Mouse (Mus musculus) right cerebral cortex, postnatal 10 days (tissue): ENCODE results near the gene Wwox.

Experiments used
- DNase-seq, 2 experiments: peaks; one replicate each; pipeline ENCODE4 v3.0.0; 2021; ENCODE audit warnings: low spot score in 2 of 2

The Wwox gene

DNA sequence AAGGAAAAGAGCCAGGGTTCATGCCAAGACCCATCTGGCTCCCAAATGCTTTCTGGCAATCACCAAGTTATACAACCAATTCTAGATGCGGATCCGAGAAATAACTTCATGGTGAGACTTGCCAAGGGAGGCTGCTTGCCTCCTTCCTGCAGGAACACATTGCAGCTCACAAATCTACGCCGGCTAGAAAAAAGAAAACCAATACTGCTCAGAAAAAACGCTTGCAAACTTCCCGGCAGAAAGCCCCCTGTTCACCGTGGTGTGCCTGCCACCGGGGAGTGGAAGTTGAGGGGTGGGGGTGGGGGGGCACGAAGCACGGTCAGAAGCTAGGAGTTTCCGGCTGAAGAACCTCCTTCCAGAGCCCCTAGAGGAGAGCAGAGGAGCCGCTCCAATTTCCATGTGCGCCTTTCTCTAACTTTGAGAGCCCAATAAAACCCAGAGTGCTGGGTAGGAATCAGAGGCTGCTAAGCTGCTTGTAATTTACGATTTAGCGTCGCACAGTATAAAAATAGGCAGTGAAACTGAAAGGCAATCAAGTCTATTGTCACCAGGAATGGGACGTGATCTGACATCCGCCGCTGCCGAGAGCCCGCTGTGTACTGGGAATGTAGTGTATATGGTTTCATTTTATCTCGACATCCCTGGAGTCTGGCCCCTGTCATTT, 720.4 kb downstream of the Wwox start:
- DNase-seq: peak; percentile 52 to 57

DNA sequence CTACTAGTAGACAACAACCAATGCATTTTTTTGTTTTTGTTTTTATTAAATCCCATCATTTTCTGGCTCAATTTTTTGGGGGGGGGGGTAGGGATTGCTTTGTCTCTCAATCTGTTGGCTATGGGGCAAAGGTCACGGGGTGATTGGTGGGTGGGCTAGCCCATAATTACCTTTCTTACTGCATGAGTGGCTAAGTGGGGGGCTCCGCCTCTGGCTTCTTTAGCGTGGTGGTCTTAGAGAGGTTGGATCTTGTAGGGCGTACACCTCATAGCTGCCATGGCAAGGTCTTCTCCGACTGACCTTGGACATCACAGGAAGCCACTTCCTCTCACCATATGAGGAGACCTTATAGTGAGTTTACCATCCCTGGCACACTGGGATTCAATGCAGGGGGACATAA, 721.0 kb downstream of the Wwox start:
- DNase-seq: no peak

DNA sequence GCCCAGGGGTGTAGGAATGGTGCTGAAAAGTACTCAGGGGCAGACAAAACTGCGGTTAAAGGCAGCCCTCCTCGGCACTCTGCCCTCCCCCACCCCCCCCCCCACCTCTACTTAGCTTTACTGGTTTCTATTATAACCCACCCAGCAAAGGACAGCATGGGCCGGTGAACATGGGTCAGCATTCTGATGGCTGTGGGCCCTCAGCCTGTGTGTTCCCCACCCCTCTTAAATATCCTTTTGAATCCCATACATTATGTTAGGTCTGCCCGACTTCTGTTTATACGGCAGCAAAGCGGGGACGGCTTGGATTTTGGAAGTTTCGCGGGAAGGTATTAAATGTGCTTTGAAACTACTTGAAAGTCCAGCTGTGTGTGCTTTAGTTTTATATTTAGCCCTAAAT, 722.1 kb downstream of the Wwox start:
- no peak for DNase-seq

DNA sequence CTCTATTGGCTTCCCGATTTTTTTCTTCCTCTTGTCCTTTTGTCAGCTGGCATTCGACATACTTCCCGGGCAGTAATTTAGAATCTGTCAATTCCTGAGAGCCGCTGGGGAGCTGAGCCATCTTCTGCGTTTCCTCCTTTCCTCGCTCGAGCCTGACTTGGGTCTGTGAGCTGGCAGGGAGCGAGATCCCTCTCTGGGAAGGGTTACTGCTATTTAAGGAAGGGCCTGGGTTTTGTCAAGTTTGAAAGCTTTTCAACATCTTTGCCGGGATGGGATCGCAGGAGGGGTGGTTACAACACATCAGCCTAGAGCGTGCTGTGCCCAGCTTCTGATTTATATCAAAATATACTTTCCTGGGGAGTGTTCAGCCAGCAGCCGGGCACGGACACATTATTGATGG, 725.4 kb downstream of the Wwox start:
- DNase-seq: no peak

DNA sequence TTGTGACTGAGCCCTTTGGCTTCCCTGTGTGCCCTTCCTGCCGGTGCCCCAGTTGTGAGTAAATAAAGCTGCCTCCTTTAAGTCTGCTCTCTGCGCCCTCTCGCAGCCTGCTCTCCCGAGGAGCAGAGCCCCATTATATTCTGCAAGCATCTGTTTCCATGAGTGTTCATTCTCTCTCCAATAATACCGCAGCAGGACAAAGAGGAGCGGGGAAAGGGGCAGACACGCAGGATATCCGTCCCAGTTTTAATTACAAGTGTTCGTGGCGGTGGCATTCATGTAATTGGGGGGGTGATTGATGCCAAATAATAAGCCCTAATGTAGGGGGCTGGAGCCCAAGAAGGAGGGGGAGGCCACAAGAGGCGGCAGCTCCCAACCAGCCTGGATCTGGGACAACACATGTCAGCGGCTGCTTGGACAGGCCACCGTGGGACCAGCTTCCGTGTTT, 734.2 kb downstream of the Wwox start:
- DNase-seq: peak; percentile 33 to 42

DNA sequence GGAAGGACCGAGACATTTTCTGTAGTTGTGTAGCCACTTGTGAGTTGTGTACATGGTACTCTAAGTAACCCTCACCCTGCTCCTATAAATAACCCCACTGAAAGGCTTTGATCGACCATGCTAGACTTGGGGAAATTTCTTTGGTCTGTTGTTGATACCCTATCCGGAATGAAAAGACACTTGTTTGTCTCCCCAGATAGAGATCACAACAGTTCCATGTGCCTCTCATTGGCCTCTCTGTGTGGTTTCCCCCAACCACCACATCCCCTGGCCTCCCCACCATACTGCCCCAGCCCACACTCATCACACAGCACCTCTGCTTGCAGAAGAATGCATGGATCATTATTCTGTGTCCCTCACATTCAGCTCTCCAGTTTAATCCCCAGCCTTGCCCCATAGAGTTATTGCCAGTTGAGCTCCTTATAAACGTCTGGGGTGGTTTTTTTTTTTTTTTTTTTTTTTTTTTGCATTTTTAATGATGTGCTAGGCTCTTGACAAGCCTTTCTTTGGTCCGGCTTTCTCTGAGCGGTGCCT, 746.0 kb downstream of the Wwox start:
- no peak for DNase-seq

DNA sequence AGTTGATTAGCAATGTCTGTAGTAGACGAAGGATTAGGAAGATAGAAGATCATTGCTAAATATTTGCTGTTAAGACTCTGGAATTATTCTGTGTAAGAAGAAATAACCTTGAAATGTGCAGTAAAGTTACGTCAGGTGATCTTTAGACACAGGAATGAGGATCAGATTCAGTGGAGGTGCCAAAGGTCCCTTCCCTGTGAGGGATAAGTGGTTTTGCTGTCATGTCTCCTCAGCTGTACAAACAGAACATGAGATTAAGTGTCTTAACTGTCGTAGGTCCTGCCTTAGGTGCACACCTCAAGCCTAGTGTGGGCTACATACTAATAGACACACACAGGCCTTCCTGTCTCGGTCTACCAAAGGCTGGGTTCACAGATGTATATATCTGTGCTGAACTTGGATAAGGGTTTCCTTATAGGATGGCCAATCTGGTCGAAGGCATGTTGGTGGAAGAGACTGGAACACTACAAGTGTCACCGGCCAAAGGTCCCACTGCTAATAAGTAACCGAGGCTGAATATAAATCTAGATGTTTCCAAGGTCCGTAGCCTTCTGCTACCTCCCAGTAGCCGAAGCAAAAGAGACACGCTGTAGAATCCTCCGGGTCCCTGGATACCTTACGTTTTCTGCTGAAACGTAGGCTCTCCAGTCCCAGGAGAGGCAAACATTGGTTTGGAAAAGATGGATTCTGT, 746.8 kb downstream of the Wwox start:
- no peak for DNase-seq

DNA sequence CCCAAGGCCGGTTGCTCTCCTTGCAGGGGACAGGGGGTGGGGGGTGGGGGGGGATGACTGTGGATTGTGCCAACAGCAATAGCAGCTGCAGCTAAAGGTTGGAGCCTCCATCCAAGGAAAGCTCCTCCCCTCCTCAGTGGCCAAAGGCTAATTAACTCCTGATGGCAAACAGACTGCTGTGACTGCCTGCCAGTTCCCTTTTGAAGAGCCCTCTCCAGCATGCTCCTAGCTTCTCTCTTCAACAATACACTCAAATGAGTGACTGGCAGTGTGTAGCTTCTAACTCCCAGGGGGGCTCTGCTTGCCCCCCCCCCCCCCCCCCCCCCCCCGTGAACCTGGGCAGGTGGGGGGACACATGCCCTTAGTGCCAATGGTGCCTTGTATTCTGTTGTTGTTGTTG, 747.4 kb downstream of the Wwox start:
- DNase-seq: peak in 1 of 2 experiments; percentile 24

DNA sequence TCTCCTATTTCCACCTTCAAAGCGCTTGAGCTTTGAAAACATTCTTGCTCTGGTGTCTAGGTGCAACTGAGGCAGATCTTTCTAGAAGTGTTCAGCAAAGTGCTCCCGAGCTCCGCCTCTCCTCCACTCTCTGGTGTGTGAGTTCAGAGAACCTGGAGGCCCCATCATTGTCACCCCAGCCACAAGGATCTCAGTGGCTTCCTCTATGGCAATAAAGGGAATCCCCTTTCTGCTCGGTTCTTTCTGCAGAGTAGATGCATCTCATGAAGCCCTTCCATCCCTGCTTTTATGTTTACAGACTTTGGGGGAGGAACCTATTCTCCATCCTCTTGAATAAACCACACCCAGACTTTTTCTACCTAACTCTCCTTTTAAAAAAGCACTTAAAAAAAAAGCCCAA, 749.0 kb downstream of the Wwox start:
- DNase-seq: no peak

DNA sequence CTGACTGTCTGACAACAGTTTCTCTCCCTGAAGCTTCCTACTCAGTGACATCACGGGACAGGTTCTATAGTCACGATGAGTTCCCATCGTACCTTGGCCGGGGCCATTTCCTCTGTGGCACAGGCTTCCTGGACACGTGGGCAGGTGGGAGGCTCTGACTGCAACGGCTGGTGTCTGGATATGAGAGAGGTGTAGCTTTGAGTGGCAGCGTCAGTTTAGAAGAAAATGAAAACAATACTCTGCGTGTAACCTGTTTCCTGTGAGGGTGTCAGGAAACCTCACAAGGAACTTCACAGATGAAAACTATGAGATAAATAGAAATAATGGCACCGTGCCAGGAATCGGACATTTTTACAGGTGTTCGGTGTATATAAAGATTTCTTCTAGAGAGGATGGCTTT, 750.4 kb downstream of the Wwox start:
- no peak for DNase-seq

DNA sequence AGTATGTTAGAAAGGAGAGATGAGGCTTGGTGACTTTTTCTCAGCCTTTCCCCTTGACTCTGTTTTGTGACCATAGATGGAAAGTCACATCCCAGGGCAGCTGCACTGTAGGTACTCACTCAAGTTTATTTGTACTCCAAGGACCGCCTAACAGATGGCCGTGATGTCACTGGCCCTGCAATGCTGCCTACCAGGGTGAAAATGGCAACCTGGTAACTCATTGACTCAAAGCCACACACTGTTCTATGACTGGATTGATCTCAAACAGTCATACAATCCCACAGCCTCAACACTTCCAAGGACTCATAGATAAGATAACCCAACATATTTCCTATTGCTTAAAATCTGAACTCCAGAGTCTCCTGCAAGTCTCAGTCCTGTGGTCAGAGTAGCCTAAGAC, 754.3 kb downstream of the Wwox start:
- no peak for DNase-seq

DNA sequence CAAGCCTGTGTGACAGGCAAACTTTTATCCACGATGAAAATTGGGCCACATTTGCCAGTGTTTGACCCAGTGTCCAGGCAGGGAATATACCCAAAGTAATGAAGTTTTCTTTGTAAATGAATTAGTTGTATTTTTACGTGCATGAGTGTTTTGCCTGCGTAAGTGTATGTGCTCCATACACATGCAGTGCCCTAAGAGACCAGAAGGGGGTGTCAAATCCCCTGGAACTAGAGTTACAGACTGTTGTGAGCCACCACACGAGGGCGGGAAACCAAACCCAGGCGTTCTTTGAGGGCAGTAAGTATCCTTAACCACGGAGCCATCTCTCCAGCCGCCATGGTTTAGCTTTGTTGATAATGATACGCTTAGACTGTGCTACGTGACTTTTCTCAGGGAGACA, 755.9 kb downstream of the Wwox start:
- no peak for DNase-seq

DNA sequence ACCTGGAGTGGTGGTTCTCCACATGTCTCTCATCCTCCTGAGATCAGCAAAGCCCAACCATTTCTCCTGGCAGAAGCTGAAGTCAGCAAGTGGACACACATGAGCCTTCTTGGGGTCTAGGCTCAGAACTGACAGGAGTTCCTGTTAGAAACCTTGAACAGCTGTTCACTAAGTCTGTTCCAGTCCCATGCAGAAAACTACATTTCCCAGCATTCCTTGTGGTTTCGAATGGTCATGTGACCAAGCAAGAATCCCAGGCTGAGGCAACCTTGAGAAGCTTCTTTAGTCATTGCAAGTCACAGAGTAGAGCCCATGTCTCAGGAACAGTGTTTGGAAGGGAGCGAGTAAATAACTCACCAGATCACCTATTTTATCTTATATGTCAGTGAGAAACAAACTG, 757.4 kb downstream of the Wwox start:
- DNase-seq: peak in 1 of 2 experiments; percentile 29

DNA sequence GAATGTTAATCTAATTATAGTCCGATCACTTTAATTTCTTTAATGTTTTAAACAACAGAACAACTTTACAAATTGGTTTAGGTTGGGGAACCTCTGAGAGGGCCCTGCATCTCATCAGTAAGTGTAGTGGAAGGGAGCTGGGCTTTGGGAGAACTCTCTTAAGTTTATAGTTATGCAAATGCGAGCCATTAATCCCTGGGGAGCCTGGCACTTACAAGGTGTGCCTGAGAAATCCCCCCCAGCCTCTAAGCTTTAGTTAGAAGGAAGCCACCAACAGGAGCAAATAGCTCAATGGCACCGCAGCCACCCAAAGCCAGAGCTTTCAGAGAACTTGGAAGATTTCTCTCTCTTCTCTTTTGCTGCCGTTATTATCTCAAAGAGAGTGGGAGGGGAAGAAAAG, 759.7 kb downstream of the Wwox start:
- DNase-seq: no peak

DNA sequence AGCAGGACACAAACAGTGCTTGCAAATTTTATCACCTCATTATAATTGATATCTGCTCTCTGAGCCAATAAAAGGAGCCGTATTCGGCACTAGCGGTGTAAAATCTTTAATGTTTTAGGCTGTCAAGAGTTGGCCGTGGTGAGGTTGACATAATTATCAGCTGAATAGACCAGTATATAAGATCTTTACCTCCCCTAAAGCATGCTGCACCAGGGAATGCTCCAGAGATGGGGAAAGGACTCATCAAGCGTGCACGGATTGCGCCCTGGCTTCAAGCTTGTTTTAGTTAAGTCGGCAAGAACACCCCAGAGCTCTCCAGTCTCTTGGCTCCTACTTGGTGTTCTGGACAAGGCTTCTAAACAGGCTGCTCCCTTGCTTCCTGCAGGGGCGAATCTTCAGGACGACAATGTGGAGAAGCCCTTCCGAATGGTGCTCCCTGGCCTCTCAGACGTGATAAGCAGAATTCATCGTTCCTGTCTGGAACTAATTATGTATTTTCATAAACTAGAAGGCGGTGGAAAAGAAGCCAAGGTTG, 760.2 kb downstream of the Wwox start:
- no peak for DNase-seq

DNA sequence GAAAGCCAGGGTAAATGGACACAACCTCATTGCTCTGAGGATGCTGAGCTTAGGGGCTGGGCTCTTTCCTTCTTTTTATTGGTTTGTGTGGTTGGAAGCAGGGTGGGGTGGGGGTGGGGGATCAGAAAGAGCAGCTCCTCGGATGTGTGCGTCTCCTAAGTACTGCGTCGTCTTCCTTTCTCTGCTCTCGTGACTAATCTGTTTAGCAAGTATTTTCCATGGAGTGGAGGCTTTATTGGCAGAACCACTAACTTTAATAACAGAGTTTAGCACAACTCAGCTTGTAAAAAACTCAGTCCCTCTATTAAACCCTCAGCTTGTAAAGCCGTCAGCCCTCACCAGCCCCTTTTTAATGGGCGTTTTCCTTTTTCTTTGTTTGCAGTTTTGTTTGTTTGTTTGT, 762.3 kb downstream of the Wwox start:
- no peak for DNase-seq

DNA sequence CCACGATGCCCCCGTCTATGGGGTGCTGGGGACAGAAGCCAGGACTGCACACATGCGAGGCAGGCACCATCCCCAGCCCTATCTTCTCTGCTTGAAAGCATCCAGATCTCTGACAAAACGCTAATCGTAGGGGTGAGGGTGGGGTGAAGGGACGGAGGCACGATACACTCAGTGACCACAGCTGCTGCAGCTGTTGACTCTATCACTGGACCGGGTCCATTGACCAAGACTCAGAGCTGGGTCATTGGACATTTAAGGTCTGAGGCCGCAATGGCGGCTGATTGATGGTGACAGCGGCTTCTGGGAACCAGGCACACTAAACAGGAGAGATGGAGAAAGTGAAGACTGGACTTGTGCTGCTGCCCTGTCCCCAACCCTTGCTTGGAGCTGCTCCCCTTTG, 768.0 kb downstream of the Wwox start:
- no peak for DNase-seq

DNA sequence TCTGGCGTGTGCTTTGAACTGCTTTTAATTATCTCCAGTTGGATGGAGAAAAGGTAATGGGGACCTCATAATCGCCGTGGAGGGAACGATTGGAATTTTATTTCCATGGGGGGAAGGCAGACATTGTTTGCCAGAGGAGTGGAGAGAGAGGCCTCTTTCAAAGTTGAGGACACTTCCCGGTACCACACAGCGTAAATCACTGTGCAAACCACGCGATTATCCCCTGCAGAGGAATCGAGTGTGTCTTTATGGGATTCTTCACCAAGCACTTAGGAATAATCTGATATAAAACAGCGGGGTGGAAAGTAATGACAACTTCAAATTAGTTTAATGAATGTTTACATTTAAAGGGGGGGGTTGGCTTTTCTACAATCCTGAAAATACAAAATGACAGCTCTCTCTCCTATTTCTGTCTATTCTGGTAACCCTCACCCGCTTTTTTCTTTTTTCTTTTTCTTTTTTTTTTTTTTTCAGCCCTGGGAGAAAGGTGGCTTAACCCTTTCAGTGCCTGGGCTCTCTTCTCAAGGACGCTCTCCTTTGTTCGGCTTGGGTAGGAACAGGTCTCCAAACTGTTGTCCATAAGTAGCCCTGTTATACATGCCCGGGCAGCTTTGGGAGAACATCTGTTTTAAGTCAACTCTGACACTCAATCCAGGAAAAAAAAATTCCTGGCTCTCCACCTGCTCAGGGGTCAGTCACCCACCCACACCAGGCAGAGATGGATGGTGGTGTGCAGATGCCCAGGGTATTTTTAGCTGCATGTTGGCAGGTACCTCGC, 769.1 kb downstream of the Wwox start:
- DNase-seq: no peak

DNA sequence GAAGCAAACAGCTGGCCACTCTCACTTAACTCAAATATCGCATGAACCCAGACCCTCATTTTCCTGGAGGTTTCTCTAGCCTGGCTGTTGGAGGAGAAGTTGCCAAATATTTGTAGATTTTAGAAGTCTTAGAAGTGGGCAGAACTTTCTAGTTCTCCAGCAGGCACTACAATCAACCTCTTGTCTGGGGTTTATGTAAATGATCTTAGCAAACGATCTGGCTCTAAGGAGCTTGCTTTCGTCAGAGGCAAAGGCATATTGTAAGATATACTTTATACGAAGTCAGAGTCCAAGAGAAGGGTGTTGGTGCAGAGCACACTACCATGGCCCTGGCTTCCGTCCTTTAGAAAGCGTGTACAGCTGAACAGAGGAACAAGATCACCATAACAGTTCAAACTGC, 770.6 kb downstream of the Wwox start:
- DNase-seq: no peak

DNA sequence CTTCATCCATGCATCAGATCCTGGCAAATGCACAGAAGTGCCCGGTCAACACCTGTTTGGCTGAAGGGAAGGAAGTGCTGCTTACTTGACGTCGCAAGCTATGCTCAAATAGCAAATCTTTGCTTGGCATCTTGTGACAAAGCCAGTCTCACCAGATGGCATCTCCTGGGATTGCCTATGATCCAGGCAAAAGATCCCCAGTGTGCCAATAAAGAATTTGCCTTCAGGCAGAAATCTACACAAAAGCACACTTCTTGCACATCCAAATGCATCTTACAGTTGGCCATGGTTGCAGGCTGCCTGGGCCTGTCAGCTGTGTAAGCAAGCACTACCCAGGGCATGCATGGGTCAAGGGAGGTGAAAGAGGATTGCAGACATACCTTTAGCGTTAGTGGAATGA, 773.7 kb downstream of the Wwox start:
- DNase-seq: no peak

DNA sequence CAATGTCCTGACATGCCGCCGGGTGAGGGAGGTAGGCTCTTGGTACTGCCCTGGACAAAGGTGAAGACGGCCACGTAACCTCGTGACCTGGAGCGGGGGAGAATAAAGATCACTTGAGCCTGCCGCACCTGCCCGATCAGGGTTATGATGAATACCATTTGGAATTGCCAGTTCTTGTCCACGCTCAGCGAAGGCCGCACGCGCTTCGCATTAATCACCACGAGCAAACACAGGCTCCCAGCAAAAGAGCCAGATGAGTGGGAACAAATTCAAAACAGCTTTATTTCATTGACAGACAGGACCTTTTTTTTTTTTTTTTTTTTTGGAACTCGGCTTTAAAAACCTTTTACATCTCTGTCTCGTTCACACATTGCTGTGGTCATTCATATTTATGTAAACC, 775.4 kb downstream of the Wwox start:
- no peak for DNase-seq

DNA sequence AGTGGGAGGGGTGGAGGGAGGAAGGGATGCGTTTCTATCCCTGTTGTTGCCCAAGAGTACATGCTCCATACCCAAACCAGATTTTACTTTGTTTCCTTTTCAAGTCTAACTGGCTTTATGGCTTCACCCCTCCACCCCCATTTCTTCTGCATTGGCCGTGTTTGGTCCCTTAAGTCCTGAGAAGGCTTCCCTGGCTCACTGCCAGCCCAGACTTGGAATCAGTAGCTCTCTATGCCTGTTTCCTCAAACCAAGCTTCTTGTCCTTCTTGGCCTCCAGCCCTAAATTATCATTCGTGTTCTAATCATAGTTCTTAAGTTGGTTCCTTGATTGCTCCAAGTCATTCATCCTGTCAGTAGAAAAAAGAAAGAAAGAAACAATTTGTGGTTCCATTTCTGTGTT, 777.3 kb downstream of the Wwox start:
- no peak for DNase-seq
